Mouse (Mus musculus): ENCODE measurements around the gene Dnajc10. TPM values are rescaled to one million over a fixed set of nuclear protein-coding genes. Genes with fewer than 3 reads are reported as not detected.

The Dnajc10 gene
- 10 to 100 TPM; 26.3 to 34.4 TPM for total RNA-seq (2021)
- long read RNA-seq, experiment 1, full-length matches to known transcripts: 63 of 67 reads
- long read RNA-seq, experiment 1, partial matches to known transcripts: 1 of 67 reads
- long read RNA-seq, experiment 1, other reads (novel, unspliced or antisense): 3 of 67 reads
- long read RNA-seq, experiment 2, full-length matches to known transcripts: 61 of 69 reads
- long read RNA-seq, experiment 2, partial matches to known transcripts: 5 of 69 reads
- long read RNA-seq, experiment 2, other reads (novel, unspliced or antisense): 3 of 69 reads

GRCm38 (mm10) chr2:80315242-80316161, at the start of gene Dnajc10:
TSS of gene Dnajc10 (plus strand) at chr2:80315466.
- peak; percentile 91 for DNase-seq

GRCm38 (mm10) chr2:80266894-80267293, 48.4 kb upstream of the Dnajc10 start:
- peak; percentile 38 for DNase-seq

DNA sequence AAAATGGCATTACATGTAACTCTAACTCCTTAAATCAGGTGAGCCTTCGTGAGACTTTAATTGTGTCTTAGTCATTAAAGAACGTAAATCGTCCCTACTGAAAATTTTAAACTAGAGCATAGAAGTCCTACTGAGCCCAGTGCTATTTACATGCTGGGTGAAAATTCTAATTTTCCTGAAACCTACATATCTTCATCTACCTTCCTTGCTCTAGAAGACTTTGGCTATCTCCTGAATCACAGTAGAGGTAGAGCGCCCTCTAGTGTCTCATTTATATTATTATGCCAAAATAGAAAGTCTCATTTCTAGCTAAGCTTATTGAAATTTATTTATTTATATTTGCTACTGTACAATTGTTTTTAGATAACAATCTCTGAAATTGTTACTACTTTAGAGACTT, 47.2 kb upstream of the Dnajc10 start:
- no peak for DNase-seq

GRCm38 (mm10) chr2:80271431-80271830, 43.8 kb upstream of the Dnajc10 start:
- no peak for DNase-seq

DNA sequence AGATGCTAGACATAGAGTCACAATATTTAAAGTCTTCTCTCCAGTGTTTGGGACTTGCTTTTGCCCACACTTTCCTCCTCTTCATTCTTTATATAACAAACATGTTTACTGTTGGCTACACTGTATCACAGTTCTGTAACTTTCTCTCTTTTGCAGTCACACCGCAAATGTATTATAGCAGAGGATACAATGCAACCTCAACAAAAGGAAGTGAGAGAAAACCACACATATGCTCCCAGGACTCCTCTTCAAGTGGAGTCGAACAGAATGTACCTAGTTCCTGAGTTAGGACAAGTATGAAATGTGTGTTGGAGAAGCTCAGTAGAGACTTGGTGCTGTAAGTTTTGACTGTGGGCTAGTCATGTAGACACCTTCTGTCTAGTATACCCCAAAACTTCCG, 42.2 kb upstream of the Dnajc10 start:
- no peak for DNase-seq

DNA sequence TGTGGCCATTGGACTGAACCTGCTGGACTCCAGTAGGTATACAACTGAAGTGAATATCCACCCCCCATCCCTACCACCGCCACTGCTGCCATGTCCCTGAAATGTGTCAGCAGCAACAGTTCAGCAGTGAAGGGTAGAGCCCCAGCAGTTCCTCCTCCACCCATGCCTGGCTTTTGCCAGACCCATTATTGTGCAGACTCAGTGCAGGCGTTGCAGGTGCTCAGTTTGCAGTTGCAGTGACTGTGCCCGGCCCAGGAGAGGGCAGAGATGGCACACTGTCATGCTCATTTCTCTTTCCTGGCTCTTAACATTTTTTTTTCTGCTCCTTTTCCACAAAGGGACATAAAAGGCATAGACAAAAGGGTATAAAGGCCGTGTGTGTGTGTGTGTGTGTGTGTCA, 41.5 kb upstream of the Dnajc10 start:
- no peak for DNase-seq

GRCm38 (mm10) chr2:80275136-80275535, 40.1 kb upstream of the Dnajc10 start:
- no peak for DNase-seq

- DNase-seq: no peak
Observed at GRCm38 (mm10) chr2:80282214-80282613, 33.1 kb upstream of the Dnajc10 start.

GRCm38 (mm10) chr2:80286397-80286796, 28.9 kb upstream of the Dnajc10 start:
- DNase-seq: no peak

- DNase-seq: no peak
Observed at GRCm38 (mm10) chr2:80292172-80292571, 23.1 kb upstream of the Dnajc10 start, which contains the start of gene Prdx6b. TSS of gene Prdx6b (plus strand) at chr2:80292472.

DNA sequence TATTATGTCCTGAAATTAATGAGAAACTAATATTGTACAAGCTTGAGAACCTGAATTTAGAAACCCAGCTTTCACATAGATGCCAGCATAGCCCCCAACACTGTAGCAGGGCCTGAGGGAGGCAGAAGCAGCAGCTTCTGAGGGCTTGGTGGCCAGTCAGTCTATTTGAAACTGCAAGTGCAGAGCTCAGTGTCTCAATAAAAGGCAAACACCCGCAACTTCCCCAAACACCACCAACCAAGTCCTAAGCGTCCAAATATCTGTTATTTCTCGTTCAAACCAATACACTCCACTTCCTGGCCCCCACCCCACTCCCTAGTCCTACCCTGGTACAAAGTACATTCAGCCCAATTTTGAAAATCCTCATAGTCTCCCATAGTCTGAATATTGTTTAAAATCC, 16.9 kb upstream of the Dnajc10 start:
- no peak for DNase-seq

GRCm38 (mm10) chr2:80300806-80301205, 14.5 kb upstream of the Dnajc10 start:
- no peak for DNase-seq

DNA sequence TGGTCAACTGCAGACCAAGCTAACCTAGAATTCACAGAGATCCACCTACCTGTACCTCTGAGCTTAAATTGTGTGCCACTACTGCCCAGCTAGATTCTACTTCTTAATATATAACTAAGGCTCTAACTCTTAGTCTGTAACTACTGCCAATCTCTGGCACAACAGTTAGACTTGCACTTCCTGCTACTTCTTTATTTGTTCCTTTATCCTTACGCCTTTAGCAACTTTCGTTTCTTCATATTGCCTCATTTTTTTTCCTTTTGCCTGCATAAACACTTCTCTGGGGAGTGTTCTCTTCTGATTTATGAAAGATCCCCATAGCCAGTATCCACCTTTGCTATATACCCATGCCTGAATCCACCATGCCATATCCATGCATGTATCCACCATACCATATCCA, 11.3 kb upstream of the Dnajc10 start:
- DNase-seq: no peak

DNA sequence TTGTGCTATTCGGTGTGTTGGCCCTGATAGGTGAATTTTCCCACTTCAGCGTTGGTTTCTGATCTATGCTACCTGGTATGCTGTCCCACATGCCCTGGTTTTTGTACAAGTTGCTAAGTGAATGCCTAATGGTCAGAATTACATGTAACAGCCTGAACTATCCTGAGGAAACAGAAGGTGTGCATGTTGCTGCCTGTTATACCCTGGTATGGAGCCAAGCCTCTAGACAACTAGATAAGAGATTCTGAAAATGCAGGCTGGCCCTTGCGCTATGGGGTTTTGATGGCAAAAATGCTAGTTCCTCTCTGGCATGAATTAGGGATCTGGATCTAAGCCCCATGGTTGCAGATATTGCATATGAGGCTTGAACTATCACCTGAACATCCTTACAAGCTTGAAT, 7.6 kb upstream of the Dnajc10 start:
- no peak for DNase-seq

DNA sequence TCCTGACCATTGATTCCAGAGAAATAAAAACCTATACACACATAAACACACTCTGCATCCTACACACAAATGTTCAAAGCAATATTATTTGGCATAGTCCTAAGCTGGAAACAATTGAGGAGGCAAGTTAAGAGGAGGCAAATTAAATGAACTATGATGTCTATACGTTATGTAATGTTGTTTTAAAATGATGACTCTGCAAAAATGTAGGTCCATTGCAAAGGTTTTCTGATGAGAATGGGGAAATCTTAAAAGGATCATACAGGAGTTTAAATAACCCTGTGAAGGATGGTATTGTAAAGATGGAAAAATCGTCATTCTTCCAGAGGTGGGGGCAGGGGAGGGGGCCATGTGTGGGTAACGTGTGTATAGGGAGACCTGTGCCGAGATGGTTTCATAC, 5.5 kb upstream of the Dnajc10 start:
- no peak for DNase-seq

DNA sequence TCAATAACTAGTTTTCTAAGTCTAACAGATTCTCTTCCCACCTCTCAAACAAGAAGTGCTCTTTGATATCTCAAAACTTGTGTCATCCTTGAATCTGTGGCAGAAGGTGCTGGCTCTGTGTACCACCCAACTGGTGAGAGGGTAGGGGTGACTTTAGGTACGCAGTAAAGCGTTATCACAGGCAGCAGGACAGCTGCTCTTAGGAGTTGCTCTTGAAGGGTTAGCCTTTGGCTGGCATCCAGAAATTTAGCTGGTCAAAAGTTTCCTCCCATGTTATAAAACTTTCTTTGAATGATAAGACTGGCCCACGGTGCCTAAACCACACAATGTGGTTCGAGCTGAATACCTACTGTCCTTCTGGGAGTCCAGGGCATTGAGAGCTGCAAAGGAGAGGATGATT, 4.5 kb upstream of the Dnajc10 start:
- no peak for DNase-seq

- no peak for DNase-seq
Observed at GRCm38 (mm10) chr2:80311350-80311749, 3.9 kb upstream of the Dnajc10 start.

DNA sequence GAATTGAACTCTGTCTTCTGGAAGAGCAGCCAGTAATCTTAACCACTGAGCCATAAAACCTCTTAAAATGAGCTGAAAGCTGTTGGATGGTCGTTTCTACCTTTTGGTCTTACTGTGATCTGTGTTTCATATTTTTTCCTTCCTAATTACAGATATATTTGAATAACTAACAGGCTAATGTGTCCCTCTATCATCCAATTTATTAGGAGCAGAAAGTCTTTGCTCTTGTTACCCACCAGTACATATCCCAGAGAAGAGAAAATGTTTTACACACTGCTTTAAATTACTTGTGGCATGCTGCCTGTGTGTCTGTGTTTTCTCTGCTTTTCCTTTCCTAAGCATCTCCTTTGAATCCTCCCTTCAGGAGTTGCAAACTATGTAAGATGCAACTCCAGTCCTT, 1.1 kb upstream of the Dnajc10 start:
- DNase-seq: no peak

DNA sequence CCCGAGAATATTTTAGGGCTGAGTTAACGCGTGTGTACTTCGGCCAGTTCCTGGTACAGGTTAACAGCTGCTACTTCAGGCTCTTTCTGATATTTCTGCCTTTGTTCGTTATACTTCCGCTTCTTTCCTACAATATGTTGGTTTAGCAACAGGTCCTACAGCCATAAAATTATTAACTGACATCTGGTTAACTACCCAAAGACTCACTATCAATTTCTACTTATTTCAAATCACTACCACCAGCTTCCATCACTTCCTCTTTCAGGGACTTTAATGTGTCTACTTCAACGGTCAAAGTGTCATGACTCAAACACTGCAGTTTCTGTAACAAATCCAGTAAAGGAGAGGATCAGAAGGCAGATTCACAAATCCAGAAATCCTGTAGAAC, 418 bp upstream of the Dnajc10 start:
- no peak for DNase-seq

- DNase-seq: no peak
Observed at GRCm38 (mm10) chr2:80322878-80323277, 7.6 kb downstream of the Dnajc10 start.

GRCm38 (mm10) chr2:80325779-80326178, 10.5 kb downstream of the Dnajc10 start:
- no peak for DNase-seq

DNA sequence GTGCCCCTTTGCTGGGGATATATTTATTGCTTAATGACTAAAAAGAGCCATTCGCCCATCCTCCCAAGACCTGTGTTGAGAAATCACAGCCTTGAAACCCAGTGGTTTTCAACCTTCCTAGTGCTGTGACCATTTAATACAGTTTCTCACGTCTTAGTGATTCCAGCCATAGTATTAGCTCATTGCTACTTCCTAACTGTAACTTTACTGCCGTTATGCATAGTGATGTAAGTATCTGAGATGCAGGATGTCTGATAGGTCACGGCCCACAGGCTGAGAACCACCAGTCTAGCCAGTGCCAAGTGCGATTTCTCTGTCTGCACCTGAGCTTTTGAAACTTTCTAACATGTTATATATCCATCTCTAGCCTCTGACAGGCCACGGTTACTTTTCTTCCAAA, 12.0 kb downstream of the Dnajc10 start:
- no peak for DNase-seq

- no peak for DNase-seq
Observed at GRCm38 (mm10) chr2:80328961-80329653, 13.8 kb downstream of the Dnajc10 start.
